Mouse (Mus musculus) MEL (cell line): ENCODE measurements around the gene Ccndbp1. TPM values are rescaled to one million over a fixed set of nuclear protein-coding genes. Genes with fewer than 3 reads are reported as not detected.

Source experiments
- DNase-seq: peaks from one replicate; pipeline ENCODE4 v3.0.0; 2011; ENCODE audit warnings: low read depth, low spot score
- H3K27ac ChIP-seq: 2 replicates; pipeline ENCODE4 v1.5.1; 2012; ENCODE audit warnings: low read depth, mild to moderate bottlenecking, control low read depth, low read length, moderate library complexity; ENCODE audit not compliant: control insufficient read depth
- H3K27me3 ChIP-seq, 2 experiments: fragments of 150-350 bp in 1 of 2; sonication (generic) in 1 of 2; 2 replicates each; pipeline ENCODE4 v1.6.1; 2012; ENCODE audit warnings: low read length in 2 of 2, mild to moderate bottlenecking in 2 of 2, improper control_type of control experiment in 1 of 2, moderate library complexity in 1 of 2; ENCODE audit not compliant: insufficient read depth in 2 of 2, control insufficient read depth in 1 of 2
- H3K36me3 ChIP-seq, 2 experiments: 2 replicates each; pipeline ENCODE4 v1.6.1; 2012 to 2014; ENCODE audit warnings: low read length in 2 of 2, improper control_type of control experiment in 1 of 2, inconsistent platforms in 1 of 2, mild to moderate bottlenecking in 1 of 2; ENCODE audit not compliant: insufficient read depth in 2 of 2, control insufficient read depth in 1 of 2
- H3K4me1 ChIP-seq, 2 experiments: fragments of 150-350 bp in 1 of 2; sonication (generic) in 1 of 2; 2 replicates each; pipeline ENCODE4 v1.6.1; 2012; ENCODE audit warnings: low read length in 2 of 2, improper control_type of control experiment in 1 of 2, mild to moderate bottlenecking in 1 of 2; ENCODE audit not compliant: insufficient read depth in 2 of 2, control insufficient read depth in 1 of 2
- H3K4me3 ChIP-seq, 2 experiments: fragments of 150-350 bp in 1 of 2; sonication (generic) in 1 of 2; 2 replicates each; pipeline ENCODE4 v1.5.1; 2012; ENCODE audit warnings: low read depth in 2 of 2, low read length in 2 of 2, mild to moderate bottlenecking in 2 of 2, moderate library complexity in 2 of 2, control low read depth in 1 of 2, improper control_type of control experiment in 1 of 2; ENCODE audit not compliant: control insufficient read depth in 1 of 2, insufficient read depth in 1 of 2
- H3K79me2 ChIP-seq: 2 replicates; pipeline ENCODE4 v1.6.1; 2012; ENCODE audit warnings: mild to moderate bottlenecking, low read length, moderate library complexity; ENCODE audit not compliant: control insufficient read depth, poor library complexity, insufficient read depth
- H3K9ac ChIP-seq: 2 replicates; pipeline ENCODE4 v1.6.1; 2012; ENCODE audit warnings: low read depth, mild to moderate bottlenecking, control low read depth, low read length, moderate library complexity; ENCODE audit not compliant: control insufficient read depth, poor library complexity, severe bottlenecking
- H3K9me3 ChIP-seq: fragments of 150-350 bp; sonication (generic); replicated peaks from 2 replicates; pipeline ENCODE4 v1.6.1; 2012; ENCODE audit warnings: mild to moderate bottlenecking, low read length, improper control_type of control experiment, moderate library complexity; ENCODE audit not compliant: insufficient read depth
- CTCF ChIP-seq, 3 experiments: IDR thresholded peaks in 2 of 3; conservative IDR thresholded peaks in 1 of 3; 2 replicates each; pipeline ENCODE4 v1.5.1; 2011 to 2012; ENCODE audit warnings: low read length in 3 of 3, low read depth in 2 of 3, mild to moderate bottlenecking in 2 of 3, improper control_type of control experiment in 1 of 3, inconsistent platforms in 1 of 3, mixed read lengths in 1 of 3, moderate library complexity in 1 of 3; ENCODE audit not compliant: control insufficient read depth in 1 of 3, insufficient read depth in 1 of 3, poor library complexity in 1 of 3, severe bottlenecking in 1 of 3
- ELF1 ChIP-seq: IDR thresholded peaks from 2 replicates; pipeline ENCODE4 v1.6.1; 2014; ENCODE audit warnings: low read depth, mild to moderate bottlenecking, inconsistent platforms, low read length, improper control_type of control experiment, moderate library complexity
- ETS1 ChIP-seq: IDR thresholded peaks from 2 replicates; pipeline ENCODE4 v1.6.1; 2012; ENCODE audit warnings: low read depth, mild to moderate bottlenecking, inconsistent platforms, low read length, improper control_type of control experiment, moderate library complexity
- GATA1 ChIP-seq: IDR thresholded peaks from 2 replicates; pipeline ENCODE4 v1.6.1; 2011; ENCODE audit warnings: low read depth, low read length, improper control_type of control experiment
- HCFC1 ChIP-seq: IDR thresholded peaks from 2 replicates; pipeline ENCODE4 v1.6.1; 2012; ENCODE audit warnings: low read depth, mild to moderate bottlenecking, inconsistent platforms, low read length, improper control_type of control experiment, moderate library complexity
- MAFK ChIP-seq: IDR thresholded peaks from 2 replicates; pipeline ENCODE4 v1.6.1; 2011; ENCODE audit warnings: low read depth, mild to moderate bottlenecking, low read length, improper control_type of control experiment, borderline replicate concordance
- MXI1 ChIP-seq: IDR thresholded peaks from 2 replicates; pipeline ENCODE4 v1.6.1; 2011; ENCODE audit warnings: mild to moderate bottlenecking, low read depth, low read length, improper control_type of control experiment
- MYB ChIP-seq: IDR thresholded peaks from 2 replicates; pipeline ENCODE4 v1.6.1; 2011; ENCODE audit warnings: mild to moderate bottlenecking, low read depth, low read length, improper control_type of control experiment
- NRF1 ChIP-seq: IDR thresholded peaks from 2 replicates; pipeline ENCODE4 v1.6.1; 2014; ENCODE audit warnings: low read depth, mild to moderate bottlenecking, inconsistent platforms, low read length, improper control_type of control experiment, moderate library complexity; ENCODE audit not compliant: poor library complexity, insufficient read depth, severe bottlenecking
- POLR2AphosphoS5 ChIP-seq: IDR thresholded peaks from 2 replicates; pipeline ENCODE4 v1.6.1; 2012; ENCODE audit warnings: low read depth, borderline replicate concordance, mild to moderate bottlenecking, inconsistent platforms, low read length, moderate library complexity, mixed read lengths
- RCOR1 ChIP-seq: IDR thresholded peaks from 2 replicates; pipeline ENCODE4 v1.6.1; 2012; ENCODE audit warnings: low read depth, mild to moderate bottlenecking, inconsistent platforms, low read length, improper control_type of control experiment
- SMC3 ChIP-seq: IDR thresholded peaks from 2 replicates; pipeline ENCODE4 v1.6.1; 2011; ENCODE audit warnings: low read depth, low read length, improper control_type of control experiment
- TCF12 ChIP-seq: IDR thresholded peaks from 2 replicates; pipeline ENCODE4 v1.6.1; 2014; ENCODE audit warnings: low read depth, mild to moderate bottlenecking, inconsistent platforms, low read length, improper control_type of control experiment, moderate library complexity
- UBTF ChIP-seq: IDR thresholded peaks from 2 replicates; pipeline ENCODE4 v1.6.1; 2012; ENCODE audit warnings: low read depth, mild to moderate bottlenecking, inconsistent platforms, low read length, improper control_type of control experiment, moderate library complexity, borderline replicate concordance; ENCODE audit not compliant: insufficient read depth
- USF2 ChIP-seq, 2 experiments: IDR thresholded peaks; 2 replicates each; pipeline ENCODE4 v1.6.1; 2011 to 2012; ENCODE audit warnings: improper control_type of control experiment in 2 of 2, low read length in 2 of 2, borderline replicate concordance in 1 of 2, inconsistent platforms in 1 of 2, low read depth in 1 of 2, mild to moderate bottlenecking in 1 of 2; ENCODE audit not compliant: insufficient read depth in 1 of 2
- polyA plus RNA-seq, 2 experiments: library from polyadenylated mRNA; stranded (reverse) in 1 of 2; unstranded in 1 of 2; fragments of >175 nt in 1 of 2; fragments of >200 nt in 1 of 2; gene quantifications; 2 replicates each; pipeline versions ENCODE4 v1.2.1 to v1.2.4; 2012; ENCODE audit warnings: low replicate concordance in 2 of 2, low read depth in 1 of 2; ENCODE audit not compliant: insufficient read length in 2 of 2, insufficient read depth in 1 of 2, missing spikeins in 1 of 2
- total RNA-seq: library from RNA; depleted of rRNA; stranded (reverse); fragments of 300-350 nt; gene quantifications from 2 replicates; pipeline ENCODE4 v1.2.3, GENCODE M21; 2012

The Ccndbp1 gene
- total and polyA plus RNA-seq, 3 experiments = 25.7 to 250 (median 26.1) TPM

DNA sequence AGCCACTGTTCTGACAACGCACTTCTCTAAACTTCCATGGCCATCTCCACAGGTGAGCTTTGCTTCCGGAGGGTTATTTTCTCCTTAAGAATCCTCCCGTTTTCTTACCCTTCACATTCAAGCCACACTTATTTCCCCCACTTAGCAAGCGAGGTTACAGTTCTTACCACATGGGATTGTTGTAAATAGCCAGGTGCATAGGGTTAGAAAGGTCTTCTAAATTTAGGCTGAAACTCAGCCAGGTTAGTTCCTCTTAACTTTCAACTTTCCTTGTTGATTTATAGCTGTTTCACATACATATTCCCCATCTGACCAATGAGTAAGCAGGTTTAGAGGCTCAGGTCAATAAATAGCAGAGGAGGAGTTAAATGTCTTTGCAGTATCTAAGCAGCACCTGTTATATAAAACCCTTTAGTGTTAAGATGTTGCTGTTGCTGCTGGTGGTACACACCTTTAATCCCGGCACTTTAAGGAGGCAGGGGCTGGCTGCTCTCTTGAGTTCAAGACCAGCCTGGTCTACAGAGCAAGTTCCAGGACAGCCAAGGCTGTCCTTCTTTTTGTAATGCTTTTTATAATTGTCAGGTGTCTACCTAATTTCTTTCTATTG, 971 bp downstream of the Ccndbp1 start:
- Histone ChIP-seq H3K9me3 (no peaks in the 10 kb centered on the region), H3K79me2 (peaks cover 4% of the 10 kb centered on the region), H3K27ac (no peak overlapping the region), H3K27me3 (no peaks in the 10 kb centered on the region), H3K4me3 (peak overlapping the region; percentile 97 to 98), H3K36me3 (peaks cover 0 to 6% of the 10 kb centered on the region in 2 experiments; a peak in 2 of 4 replicates), H3K4me1 (peaks cover 0 to 3% of the 10 kb centered on the region in 2 experiments; a peak in 2 of 4 replicates), H3K9ac (peak overlapping the region; percentile 84)
- no peak for TF ChIP-seq MXI1
- no peak for TF ChIP-seq RCOR1
- TF ChIP-seq MYB = no peak
- TF ChIP-seq CTCF (IDR thresholded peaks at IDR 0.05 in 2 of 3, conservative IDR thresholded peaks at IDR 0.05 in 1 of 3; ENCODE audit: control insufficient read depth in 1 of 3, insufficient read depth in 1 of 3, low read depth in 2 of 3, low read length in 3 of 3, poor library complexity in 1 of 3, severe bottlenecking in 1 of 3) = no peak
- TF ChIP-seq MAFK = no peak
- TF ChIP-seq ETS1 = no peak
- no peak for TF ChIP-seq HCFC1
- TF ChIP-seq TCF12 = no peak
- TF ChIP-seq UBTF = no peak
- DNase-seq = peak; percentile 27

DNA sequence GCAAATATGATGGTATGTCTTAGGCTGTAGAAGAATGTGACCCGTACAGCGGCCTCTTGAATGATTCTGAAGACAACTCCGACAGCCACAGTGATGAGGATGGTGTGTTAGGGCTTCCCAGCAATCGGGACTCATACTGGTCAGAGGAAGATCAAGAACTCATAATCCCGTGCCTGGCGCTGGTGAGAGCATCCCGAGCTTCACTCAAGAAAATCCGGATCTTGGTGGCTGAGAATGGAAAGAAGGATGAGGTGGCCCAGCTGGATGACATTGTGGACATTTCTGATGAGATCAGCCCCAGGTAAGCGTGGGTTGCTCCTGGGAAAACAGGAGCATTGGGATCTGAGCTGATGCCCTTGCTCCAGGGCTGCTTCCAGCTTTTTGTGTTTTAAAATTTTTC, 4.5 kb downstream of the Ccndbp1 start:
- peaks cover 0 to 11% of the 10 kb centered on the region in 2 experiments; a peak in 2 of 4 replicates for H3K36me3 ChIP-seq
- DNase-seq = no peak

DNA sequence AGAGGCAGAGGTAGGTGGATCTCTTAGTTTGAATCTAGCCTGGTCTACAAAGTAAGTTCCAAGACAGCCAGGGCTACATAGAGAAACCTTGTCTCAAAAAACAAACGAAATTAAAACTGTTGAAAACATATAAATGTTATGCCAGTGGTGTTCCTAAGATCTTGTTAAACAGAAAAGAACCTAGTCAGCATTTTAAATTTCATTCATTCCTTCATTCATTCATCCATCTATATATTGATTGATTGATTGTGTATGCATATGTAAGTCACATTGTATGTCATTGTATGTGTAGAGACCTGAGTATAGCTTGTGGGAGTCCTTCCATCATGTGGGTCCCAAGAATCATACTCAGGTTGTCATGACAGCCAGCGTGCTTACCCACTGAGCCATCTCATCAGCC, 7.3 kb downstream of the Ccndbp1 start:
- no peaks in the 10 kb centered on the region for H3K79me2 ChIP-seq
- H3K4me3 ChIP-seq = no peak overlapping the region
- H3K27ac ChIP-seq = no peak overlapping the region
- H3K9ac ChIP-seq = no peak overlapping the region
- DNase-seq = no peak
- H3K36me3 ChIP-seq = peaks cover 0 to 5% of the 10 kb centered on the region in 2 experiments; a peak in 2 of 4 replicates
- H3K4me1 ChIP-seq = peaks cover 3 to 8% of the 10 kb centered on the region in 2 experiments
- no peaks in the 10 kb centered on the region for H3K9me3 ChIP-seq
- H3K27me3 ChIP-seq = no peaks in the 10 kb centered on the region
- no peak for TF ChIP-seq POLR2AphosphoS5
- TF ChIP-seq ELF1 = no peak
- no peak for TF ChIP-seq NRF1
- peak; percentile 73; the same call in 1 of the 2 replicates for TF ChIP-seq MAFK
- TF ChIP-seq GATA1 = no peak
- no peak for TF ChIP-seq SMC3
- TF ChIP-seq USF2 (IDR thresholded peaks at IDR 0.05; ENCODE audit: borderline replicate concordance in 1 of 2, insufficient read depth in 1 of 2, low read depth in 1 of 2, low read length in 2 of 2) = no peak
- TF ChIP-seq CTCF (IDR thresholded peaks at IDR 0.05 in 2 of 3, conservative IDR thresholded peaks at IDR 0.05 in 1 of 3; ENCODE audit: control insufficient read depth in 1 of 3, insufficient read depth in 1 of 3, low read depth in 2 of 3, low read length in 3 of 3, poor library complexity in 1 of 3, severe bottlenecking in 1 of 3) = no peak

More for the DNA sequence above, 4.5 kb downstream of the Ccndbp1 start:
- peaks cover 6 to 8% of the 10 kb centered on the region in 2 experiments for H3K4me1 ChIP-seq
- no peak overlapping the region for H3K4me3 ChIP-seq
- peaks cover 4% of the 10 kb centered on the region for H3K79me2 ChIP-seq
- H3K9me3 ChIP-seq = no peaks in the 10 kb centered on the region
- TF ChIP-seq HCFC1 = no peak
- no peak overlapping the region for H3K27ac ChIP-seq
- H3K27me3 ChIP-seq = no peaks in the 10 kb centered on the region
- no peak overlapping the region for H3K9ac ChIP-seq
